Mouse (Mus musculus): Measurements from ENCODE around the gene Gjc3.

The Gjc3 gene

GRCm38 (mm10) chr5:137909564-137910262 lies 53.2 kb downstream of the Gjc3 start:
- no peak for DNase-seq (ENCODE audit: low spot score)

Measured in layer of hippocampus, adult 9-10 months (tissue).